Mouse (Mus musculus) midbrain, embryonic 14.5 days (tissue): ENCODE data around the gene Cdhr2. TPM values are rescaled to one million over a fixed set of nuclear protein-coding genes. Genes with fewer than 3 reads are reported as not detected.

Source experiments
- ATAC-seq: fragments of 200-750 bp; cut with Nextera tagmentation; 2 replicates; pipeline ENCODE4 v1.8.0; 2017; ENCODE audit warnings: moderate number of reproducible peaks, moderate library complexity; ENCODE audit not compliant: low FRiP score, low TSS enrichment
- DNase-seq: peaks from one replicate; pipeline ENCODE4 v3.0.0-alpha.2; 2015
- H3K27ac ChIP-seq: fragments of 300-500 bp; sonication (generic); replicated peaks from 2 replicates; pipeline ENCODE4 v1.5.1; 2014; ENCODE audit warnings: mild to moderate bottlenecking, low read depth, low read length, moderate library complexity
- H3K27me3 ChIP-seq: fragments of 300-500 bp; sonication (generic); 2 replicates; pipeline ENCODE4 v1.6.1; 2014; ENCODE audit warnings: low read length, control low read depth, mixed read lengths; ENCODE audit not compliant: control insufficient read depth, insufficient read depth
- H3K36me3 ChIP-seq: fragments of 300-500 bp; sonication (generic); 2 replicates; pipeline ENCODE4 v1.6.1; 2014; ENCODE audit warnings: low read length, control low read depth; ENCODE audit not compliant: control insufficient read depth, insufficient read depth
- H3K4me1 ChIP-seq: fragments of 300-500 bp; sonication (generic); 2 replicates; pipeline ENCODE4 v1.6.1; 2014; ENCODE audit warnings: mild to moderate bottlenecking, antibody characterized with exemption, low read length, control low read depth; ENCODE audit not compliant: control insufficient read depth, insufficient read depth
- H3K4me2 ChIP-seq: fragments of 300-500 bp; sonication (generic); 2 replicates; pipeline ENCODE4 v1.6.1; 2014; ENCODE audit warnings: mild to moderate bottlenecking, low read length, moderate library complexity
- H3K4me3 ChIP-seq: fragments of 300-500 bp; sonication (generic); replicated peaks from 2 replicates; pipeline ENCODE4 v1.5.1; 2014; ENCODE audit warnings: low read depth, low read length
- H3K9ac ChIP-seq: fragments of 300-500 bp; sonication (generic); replicated peaks from 2 replicates; pipeline ENCODE4 v1.6.1; 2014; ENCODE audit warnings: mild to moderate bottlenecking, low read length, moderate library complexity
- H3K9me3 ChIP-seq: fragments of 300-500 bp; sonication (generic); 2 replicates; pipeline ENCODE4 v1.6.1; 2016; ENCODE audit warnings: low read length, control low read depth, mixed read lengths; ENCODE audit not compliant: control insufficient read depth
- WGBS: fragments of 180-500 bp; shearing (Covaris S2); extraction: QIAGEN DNeasy Blood & Tissue Kit; methylation state at CpG from one replicate; pipeline ENCODE4 v1.1.7; 2014; 5-methylcytosine and 5-hydroxymethylcytosine counted together
- polyA plus RNA-seq: library from polyadenylated mRNA; unstranded; fragments of >200 nt; fragmentation: Nextera tagmentation; extraction: Ambion mirVana; gene quantifications from 2 replicates; pipeline ENCODE4 v1.2.1, GENCODE M21; 2014

Cdhr2 gene
- polyA plus RNA-seq, 1 experiment from 2014 or later = 0.22 TPM

- H3K4me1 ChIP-seq = peaks cover 41% of the 10 kb centered on the region
- peak overlapping the region; percentile 93 for H3K4me3 ChIP-seq
- DNase-seq (peak; percentile 98), ATAC-seq (peak; percentile 87)
- H3K4me2 ChIP-seq = peak overlapping the region; percentile 96
- peak overlapping the region; percentile 98 for H3K9ac ChIP-seq
- peak overlapping the region; percentile 98 for H3K27ac ChIP-seq
- H3K9me3 ChIP-seq = no peaks in the 10 kb centered on the region
- H3K36me3 ChIP-seq = peaks cover 20% of the 10 kb centered on the region
- H3K27me3 ChIP-seq = no peaks in the 10 kb centered on the region
- WGBS = under 1% methylated on average over 82 of the region's 82 CpGs
Observed at GRCm38 (mm10) chr13:54687575-54688424, 13.5 kb upstream of the Cdhr2 start.

- H3K27me3 ChIP-seq = no peaks in the 10 kb centered on the region
- H3K36me3 ChIP-seq = no peaks in the 10 kb centered on the region
- no peaks in the 10 kb centered on the region for H3K9me3 ChIP-seq
- no peak overlapping the region for H3K9ac ChIP-seq
- DNase-seq = no peak
- H3K4me2 ChIP-seq = no peak overlapping the region
- ATAC-seq = no peak
- peaks cover 36% of the 10 kb centered on the region for H3K4me1 ChIP-seq
- 97% methylated on average over 8 of the region's 8 CpGs for WGBS
- H3K4me3 ChIP-seq = no peak overlapping the region
- H3K27ac ChIP-seq = no peak overlapping the region
Observed at GRCm38 (mm10) chr13:54690151-54690740, 11.0 kb upstream of the Cdhr2 start.

- Histone ChIP-seq H3K36me3 (no peaks in the 10 kb centered on the region), H3K27ac (no peak overlapping the region), H3K4me3 (peak overlapping the region; percentile 97), H3K9ac (no peak overlapping the region), H3K4me1 (peaks cover 27% of the 10 kb centered on the region), H3K9me3 (no peaks in the 10 kb centered on the region), H3K27me3 (no peaks in the 10 kb centered on the region), H3K4me2 (no peak overlapping the region; the same call in 1 of the 2 replicates)
- no peak for DNase-seq
- no peak for ATAC-seq
Observed at GRCm38 (mm10) chr13:54691737-54692136, 9.5 kb upstream of the Cdhr2 start.

- Histone ChIP-seq H3K36me3 (no peaks in the 10 kb centered on the region), H3K4me3 (peak overlapping the region; percentile 97), H3K9ac (peak overlapping the region; percentile 93), H3K4me2 (peak overlapping the region; percentile 94), H3K27ac (peak overlapping the region; percentile 90), H3K27me3 (no peaks in the 10 kb centered on the region), H3K9me3 (no peaks in the 10 kb centered on the region), H3K4me1 (peaks cover 27% of the 10 kb centered on the region)
- DNase-seq (no peak), ATAC-seq (no peak; the same call in 1 of the 2 replicates)
- WGBS = 16% methylated on average over 21 of the region's 21 CpGs
Observed at GRCm38 (mm10) chr13:54692711-54693557, 8.3 kb upstream of the Cdhr2 start.

- Histone ChIP-seq H3K9ac (peak within 1 kb of the TSS; percentile 93), H3K36me3 (no peaks in the 10 kb centered on the region), H3K4me3 (peak within 1 kb of the TSS; percentile 97), H3K27ac (peak within 1 kb of the TSS; percentile 90), H3K9me3 (no peaks in the 10 kb centered on the region), H3K4me1 (peaks cover 22% of the 10 kb centered on the region), H3K27me3 (no peaks in the 10 kb centered on the region), H3K4me2 (peak within 1 kb of the TSS; percentile 94)
- peak; percentile 100 for DNase-seq
- WGBS = under 1% methylated on average over 91 of the region's 92 CpGs
- peak; percentile 98 for ATAC-seq
Observed at GRCm38 (mm10) chr13:54693558-54694347, 7.5 kb upstream of the Cdhr2 start, which contains the start of gene Rnf44. TSS of gene Rnf44 (minus strand) at chr13:54693907.

GRCm38 (mm10) chr13:54694348-54695060 lies 6.8 kb upstream of the Cdhr2 start:
- Histone ChIP-seq H3K27me3 (no peaks in the 10 kb centered on the region), H3K4me3 (peak overlapping the region; percentile 97), H3K36me3 (no peaks in the 10 kb centered on the region), H3K4me1 (peaks cover 22% of the 10 kb centered on the region), H3K9me3 (no peaks in the 10 kb centered on the region), H3K27ac (peak overlapping the region; percentile 90), H3K9ac (peak overlapping the region; percentile 65), H3K4me2 (peak overlapping the region; percentile 54)
- ATAC-seq = peak; percentile 81
- 17% methylated on average over 26 of the region's 26 CpGs for WGBS
- peak; percentile 92 for DNase-seq

- no peaks in the 10 kb centered on the region for H3K27me3 ChIP-seq
- no peak overlapping the region for H3K4me3 ChIP-seq
- ATAC-seq (no peak), DNase-seq (no peak)
- no peak overlapping the region for H3K9ac ChIP-seq
- no peaks in the 10 kb centered on the region for H3K9me3 ChIP-seq
- H3K4me2 ChIP-seq = no peak overlapping the region
- 91% methylated on average over 11 of the region's 11 CpGs for WGBS
- no peak overlapping the region for H3K27ac ChIP-seq
- H3K36me3 ChIP-seq = no peaks in the 10 kb centered on the region
- peaks cover 22% of the 10 kb centered on the region for H3K4me1 ChIP-seq
Observed at GRCm38 (mm10) chr13:54695479-54696230, 5.6 kb upstream of the Cdhr2 start.
